Mouse (Mus musculus) cortical plate, adult 2 months (tissue): ENCODE results near the gene Itga6. TPM values are rescaled to one million over a fixed set of nuclear protein-coding genes. Genes with fewer than 3 reads are reported as not detected.

Source experiments
- H3K27ac ChIP-seq: fragments of 200-500 bp; 2 replicates; pipeline ENCODE4 v1.5.1; 2012; ENCODE audit warnings: low read length, control low read depth, inconsistent platforms; ENCODE audit not compliant: insufficient read depth
- H3K4me1 ChIP-seq: fragments of 200-500 bp; 2 replicates; pipeline ENCODE4 v1.6.1; 2011; ENCODE audit warnings: low read length; ENCODE audit not compliant: control insufficient read depth, insufficient read depth
- H3K4me3 ChIP-seq: fragments of 200-500 bp; 2 replicates; pipeline ENCODE4 v1.5.1; 2011; ENCODE audit warnings: mild to moderate bottlenecking, low read length, control low read depth; ENCODE audit not compliant: insufficient read depth
- CTCF ChIP-seq: fragments of 200-500 bp; IDR thresholded peaks from 2 replicates; pipeline ENCODE4 v1.5.1; 2011; ENCODE audit warnings: mild to moderate bottlenecking, control low read depth, low read length; ENCODE audit not compliant: insufficient read depth; ENCODE audit errors: extremely low read depth
- POLR2A ChIP-seq: fragments of 200-500 bp; IDR thresholded peaks from 2 replicates; pipeline ENCODE4 v1.6.1; 2011; ENCODE audit warnings: mild to moderate bottlenecking, low read length, control low read depth; ENCODE audit not compliant: insufficient read depth; ENCODE audit errors: extremely low read depth
- polyA plus RNA-seq: library from polyadenylated mRNA; depleted of rRNA; stranded (reverse); fragments of >200 nt; gene quantifications from 2 replicates; pipeline ENCODE4 v1.2.3, GENCODE M21; 2012

Itga6 gene
- polyA plus RNA-seq, 1 experiment: 23.1 TPM

GRCm38 (mm10) chr2:71872801-71873443 lies 127.5 kb downstream of the Itga6 start, which contains the start of gene Pdk1:
Gene Pdk1 (plus strand): TSS chr2:71873224.
- peak within 1 kb of the TSS; percentile 42 for H3K4me3 ChIP-seq
- H3K4me1 ChIP-seq: peaks cover 5% of the 10 kb centered on the region
- H3K27ac ChIP-seq: peak within 1 kb of the TSS; percentile 93
- TF ChIP-seq POLR2A (0 out of 2 replicates have a peak, but pooled peaks have one; percentile 12), CTCF (no peak)

DNA sequence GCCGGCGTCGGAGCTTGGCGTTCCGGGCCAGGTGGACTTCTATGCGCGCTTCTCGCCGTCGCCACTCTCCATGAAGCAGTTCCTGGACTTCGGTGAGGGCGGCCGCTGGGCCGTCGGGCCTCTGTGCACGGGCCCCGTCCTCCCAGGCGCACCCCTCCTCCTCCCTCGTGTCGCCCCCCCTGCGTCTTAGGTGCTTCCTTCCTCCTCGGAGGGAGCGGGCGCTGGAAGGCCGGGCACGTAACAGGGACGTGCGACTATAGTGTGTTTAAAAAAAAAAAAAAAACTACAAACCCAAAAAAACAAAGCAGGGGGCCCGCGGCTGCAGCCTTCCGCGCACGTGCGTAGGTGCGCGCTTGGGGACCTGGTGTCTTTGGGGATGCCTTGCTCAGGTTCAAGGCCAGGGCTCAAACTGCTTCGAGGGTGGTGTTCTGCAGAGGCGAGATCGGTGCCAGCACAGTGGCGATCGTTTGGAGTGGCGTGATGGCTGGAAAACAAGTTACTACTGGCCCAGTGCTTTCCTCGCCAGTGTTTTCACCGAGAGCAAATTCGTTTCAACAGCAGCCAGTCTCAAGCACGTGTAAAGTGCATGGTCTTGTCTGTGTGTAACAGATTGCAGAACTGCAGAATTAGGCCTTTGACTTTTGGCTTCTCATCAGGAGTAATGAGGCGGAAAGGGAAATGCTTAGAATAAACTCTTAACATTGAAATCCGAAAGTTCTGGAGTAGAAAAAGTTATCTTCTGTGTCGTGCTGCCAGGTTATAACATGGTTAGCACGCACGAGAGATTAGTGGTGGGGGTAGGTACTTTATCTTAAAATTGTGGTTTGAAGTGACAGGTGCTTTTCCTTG lies 128.3 kb downstream of the Itga6 start:
- H3K4me1 ChIP-seq: peaks cover 5% of the 10 kb centered on the region
- H3K27ac ChIP-seq: peak overlapping the region; percentile 93
- TF ChIP-seq CTCF: no peak
- no peak for TF ChIP-seq POLR2A
- H3K4me3 ChIP-seq: peak overlapping the region; percentile 42

- Histone ChIP-seq H3K4me1 (peaks cover 5% of the 10 kb centered on the region), H3K27ac (no peak overlapping the region), H3K4me3 (peak overlapping the region; percentile 42; the same call in 1 of the 2 replicates)
- no peak for TF ChIP-seq CTCF
These were observed 129.0 kb downstream of the Itga6 start for GRCm38 (mm10) chr2:71874422-71874821.

DNA sequence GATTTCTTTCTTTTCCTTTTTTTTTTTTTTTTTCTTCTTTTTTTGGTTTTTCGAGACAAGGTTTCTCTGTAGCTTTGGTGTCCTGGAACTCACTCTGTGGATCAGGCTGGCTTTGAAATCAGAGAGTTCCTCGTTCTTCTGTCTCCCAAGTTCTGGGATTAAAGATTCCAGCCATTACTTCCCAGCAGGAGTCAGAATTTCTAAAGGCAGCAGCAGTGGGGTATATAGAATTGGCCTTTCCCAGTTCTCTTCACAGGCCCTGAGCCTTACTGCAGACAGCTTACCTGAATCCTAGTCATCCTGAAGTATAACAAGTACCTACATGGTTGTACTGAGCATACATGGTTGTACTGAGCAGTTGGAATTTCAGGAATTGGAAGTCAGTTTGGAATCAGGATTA lies 129.4 kb downstream of the Itga6 start:
- no peak overlapping the region for H3K27ac ChIP-seq
- peak overlapping the region; percentile 42; the same call in 1 of the 2 replicates for H3K4me3 ChIP-seq
- no peak for TF ChIP-seq CTCF
- no peak for TF ChIP-seq POLR2A
- H3K4me1 ChIP-seq: peaks cover 5% of the 10 kb centered on the region

- no peak for TF ChIP-seq CTCF
- TF ChIP-seq POLR2A: no peak
- Histone ChIP-seq H3K4me1 (peaks cover 5% of the 10 kb centered on the region), H3K4me3 (no peak overlapping the region), H3K27ac (no peak overlapping the region)
These were observed 132.4 kb downstream of the Itga6 start for GRCm38 (mm10) chr2:71877865-71878264.

DNA sequence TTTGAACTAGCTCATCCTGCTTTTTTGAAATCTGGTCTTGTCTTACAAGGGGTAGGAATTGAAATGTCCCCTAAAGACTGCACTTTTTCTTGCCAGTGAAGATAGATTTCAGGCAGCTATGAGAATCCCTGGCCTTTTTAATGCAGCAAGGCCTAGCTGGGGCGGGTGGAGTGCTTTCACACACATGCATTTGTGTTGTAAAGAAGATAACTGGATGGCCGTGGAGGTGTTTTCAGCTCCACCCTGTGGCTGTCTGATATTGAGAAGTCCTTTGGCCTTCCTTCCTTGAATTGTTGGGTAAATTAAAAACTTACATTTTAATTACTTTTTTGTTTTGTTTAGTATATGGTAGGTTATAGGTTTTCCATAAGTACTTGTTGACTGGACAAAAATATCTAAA lies 133.0 kb downstream of the Itga6 start:
- TF ChIP-seq CTCF: no peak
- no peak for TF ChIP-seq POLR2A
- Histone ChIP-seq H3K4me3 (no peak overlapping the region), H3K4me1 (peaks cover 5% of the 10 kb centered on the region), H3K27ac (no peak overlapping the region)

- Histone ChIP-seq H3K27ac (no peak overlapping the region), H3K4me3 (no peak overlapping the region), H3K4me1 (peaks cover 4% of the 10 kb centered on the region)
- no peak for TF ChIP-seq POLR2A
- no peak for TF ChIP-seq CTCF
These were observed 133.5 kb downstream of the Itga6 start for GRCm38 (mm10) chr2:71878943-71879342.

GRCm38 (mm10) chr2:71882914-71883651 lies 137.7 kb downstream of the Itga6 start:
- Histone ChIP-seq H3K4me3 (no peak overlapping the region), H3K4me1 (no peaks in the 10 kb centered on the region), H3K27ac (no peak overlapping the region)
- TF ChIP-seq POLR2A: no peak
- TF ChIP-seq CTCF: no peak

DNA sequence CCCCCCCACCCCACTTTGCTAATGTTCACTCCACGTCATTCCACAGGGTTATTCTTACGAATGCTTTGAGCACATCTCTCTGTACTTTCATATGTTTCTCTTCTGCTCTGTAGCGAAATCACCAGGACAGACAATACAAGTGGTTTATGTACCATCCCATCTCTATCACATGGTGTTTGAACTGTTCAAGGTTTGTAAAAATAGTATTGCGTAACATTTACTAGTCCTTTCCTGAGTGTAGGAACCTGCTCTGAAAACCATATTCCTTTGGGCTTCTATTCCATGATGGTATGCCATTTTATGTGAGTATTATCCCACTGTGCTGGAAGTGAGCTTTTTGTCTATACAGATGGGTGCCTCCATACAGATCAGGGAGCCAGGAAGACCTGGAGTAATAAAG lies 141.9 kb downstream of the Itga6 start:
- TF ChIP-seq CTCF: no peak
- TF ChIP-seq POLR2A: no peak
- no peak overlapping the region for H3K4me3 ChIP-seq
- H3K27ac ChIP-seq: no peak overlapping the region
- H3K4me1 ChIP-seq: no peaks in the 10 kb centered on the region
